Mouse (Mus musculus) mouse embryonic stem cell (cell line): Measurements from ENCODE around the gene Rhov.

Experiments
- in situ Hi-C, 2 experiments: fragments of 300-500 bp; cut with MboI; formaldehyde crosslinking; loops; 1 replicate in 1 of 2; 3 replicates in 1 of 2; pipeline ENCODE4 v1.14.3; 2019 to 2020; ENCODE audit warnings: low sequenced_read_pairs in 2 of 2, low pct_unique_long_range_greater_than_20kb in 1 of 2, mixed read lengths in 1 of 2; ENCODE audit not compliant: unreplicated experiment in 1 of 2

Rhov gene

DNA sequence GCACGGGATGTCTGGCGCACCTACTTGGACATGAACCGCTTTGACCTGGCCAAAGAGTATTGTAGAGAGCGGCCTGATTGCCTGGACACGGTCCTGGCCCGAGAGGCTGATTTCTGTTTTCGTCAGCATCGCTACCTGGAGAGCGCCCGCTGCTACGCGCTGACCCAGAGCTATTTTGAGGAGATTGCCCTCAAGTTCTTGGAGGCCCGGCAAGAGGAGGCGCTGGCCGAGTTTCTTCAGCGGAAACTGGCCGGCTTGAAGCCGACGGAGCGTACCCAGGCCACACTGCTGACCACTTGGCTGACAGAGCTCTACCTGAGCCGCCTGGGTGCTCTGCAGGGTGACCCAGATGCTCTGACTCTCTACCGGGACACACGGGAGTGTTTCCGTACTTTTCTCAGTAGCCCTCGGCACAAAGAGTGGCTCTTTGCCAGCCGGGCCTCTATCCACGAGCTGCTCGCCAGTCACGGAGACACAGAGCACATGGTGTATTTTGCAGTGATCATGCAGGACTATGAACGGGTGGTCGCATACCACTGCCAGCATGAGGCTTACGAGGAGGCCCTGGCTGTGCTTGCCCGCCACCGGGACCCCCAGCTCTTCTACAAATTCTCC, 22.8 kb upstream of the Rhov start:
- in situ Hi-C loops, result no loop called here

DNA sequence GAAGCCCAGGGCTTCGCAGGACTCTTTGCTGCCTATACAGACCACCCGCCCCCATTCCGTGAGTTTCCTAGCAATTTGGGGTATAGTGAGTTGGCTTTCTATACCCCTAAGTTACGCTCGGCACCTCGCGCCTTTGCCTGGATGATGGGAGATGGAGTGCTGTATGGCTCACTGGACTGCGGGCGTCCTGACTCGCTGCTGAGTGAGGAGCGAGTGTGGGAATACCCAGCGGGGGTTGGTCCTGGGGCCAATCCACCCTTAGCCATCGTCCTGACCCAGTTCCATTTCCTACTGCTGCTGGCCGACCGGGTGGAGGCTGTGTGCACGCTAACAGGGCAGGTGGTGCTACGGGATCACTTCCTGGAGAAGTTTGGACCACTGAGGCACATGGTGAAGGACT, 22.2 kb upstream of the Rhov start:
- in situ Hi-C loops, result no loop called here

DNA sequence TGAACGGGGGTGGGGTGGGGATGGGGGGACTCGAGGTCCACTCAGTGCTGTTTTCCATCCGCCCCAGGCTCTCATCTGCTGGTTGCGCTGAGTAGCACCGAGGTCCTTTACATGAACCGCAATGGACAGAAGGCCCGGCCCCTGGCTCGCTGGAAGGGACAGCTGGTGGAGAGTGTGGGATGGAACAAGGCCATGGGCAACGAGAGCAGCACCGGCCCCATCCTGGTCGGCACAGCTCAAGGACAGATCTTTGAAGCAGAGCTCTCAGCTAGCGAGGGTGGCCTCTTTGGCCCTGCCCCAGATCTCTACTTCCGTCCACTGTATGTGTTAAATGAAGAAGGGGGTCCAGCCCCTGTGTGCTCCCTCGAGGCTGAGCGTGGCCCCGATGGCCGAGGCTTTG, 21.8 kb upstream of the Rhov start:
- in situ Hi-C loops, result no loop called here

DNA sequence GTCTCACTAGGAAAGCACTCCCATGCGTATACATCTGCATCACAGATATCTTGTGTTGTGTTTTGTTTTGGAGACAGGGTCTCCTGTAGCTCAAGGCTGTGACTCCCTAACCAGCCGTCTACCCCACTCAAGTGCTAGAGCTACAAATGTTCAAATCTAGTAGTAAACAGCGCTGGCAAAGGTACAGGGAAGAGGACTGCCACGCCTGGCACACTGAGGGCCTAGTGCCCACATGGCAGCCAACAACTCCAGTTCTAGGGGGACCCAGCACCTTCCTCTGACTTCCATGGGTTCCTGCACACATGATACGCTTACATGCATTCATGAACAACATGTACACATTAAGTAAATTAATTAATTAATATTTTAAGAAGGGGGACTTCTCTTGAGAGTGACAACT, 21.2 kb upstream of the Rhov start:
- in situ Hi-C loops, result no loop called here

DNA sequence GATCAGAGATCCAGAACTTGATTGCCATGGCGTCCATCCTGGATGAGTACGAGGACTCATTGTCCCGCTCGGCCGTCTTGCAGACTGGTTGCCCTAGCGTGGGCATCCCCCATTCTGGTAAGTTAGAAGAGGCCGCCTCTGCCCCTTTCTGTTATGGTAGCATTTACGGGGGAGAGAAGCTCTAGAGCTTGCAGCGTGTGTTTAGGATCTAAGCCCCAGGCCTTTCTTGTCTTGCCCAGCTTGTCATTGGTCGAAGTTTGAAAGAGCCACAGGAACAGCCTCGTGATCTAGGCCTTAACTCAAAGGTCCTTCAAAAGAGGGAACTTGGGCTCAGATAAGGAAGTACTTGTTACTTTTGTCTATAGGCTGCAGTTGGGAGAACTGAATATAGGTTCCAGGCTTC, 17.9 kb upstream of the Rhov start:
- in situ Hi-C loops, result loop anchor here (5.0 kb wide), 1 partner anchor 37 kb away; no protein-coding TSS in a partner anchor

DNA sequence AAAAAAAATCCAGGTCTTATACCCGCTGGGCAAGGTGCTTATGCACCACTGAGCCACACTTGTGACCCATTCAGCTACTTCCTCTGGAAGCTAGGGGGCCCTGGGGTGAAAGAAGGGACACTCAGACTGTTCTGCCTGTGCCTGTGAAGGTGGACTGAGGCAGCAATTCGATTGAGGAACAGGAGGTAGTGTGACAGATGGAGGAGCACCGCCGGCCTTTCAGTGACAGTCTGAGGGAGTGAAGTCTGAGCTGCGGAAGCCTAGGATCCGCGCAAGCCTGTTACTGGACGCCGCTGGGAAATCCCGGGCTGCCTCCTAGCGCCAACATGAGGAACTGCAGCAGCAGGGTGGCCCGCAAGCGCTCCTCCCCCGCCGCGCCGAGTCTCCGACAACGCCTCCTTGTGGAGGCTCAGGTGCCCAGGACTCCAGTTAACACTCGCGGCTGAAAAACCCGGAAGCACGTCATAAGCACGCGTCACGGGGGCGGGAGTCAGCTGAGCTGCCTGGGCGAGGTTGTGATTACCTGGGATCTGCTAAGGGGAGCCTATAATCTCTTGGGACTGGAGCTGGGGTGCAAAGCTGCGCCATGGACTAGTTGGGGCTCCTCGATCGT, 17.3 kb upstream of the Rhov start, which contains the start of gene Vps18:
Gene Vps18, plus strand, starts transcription at position 471 of the 613 bp plus-strand sequence.
- in situ Hi-C loops, result loop anchor here (5.0 kb wide), 1 partner anchor 36 kb away; no protein-coding TSS in a partner anchor

DNA sequence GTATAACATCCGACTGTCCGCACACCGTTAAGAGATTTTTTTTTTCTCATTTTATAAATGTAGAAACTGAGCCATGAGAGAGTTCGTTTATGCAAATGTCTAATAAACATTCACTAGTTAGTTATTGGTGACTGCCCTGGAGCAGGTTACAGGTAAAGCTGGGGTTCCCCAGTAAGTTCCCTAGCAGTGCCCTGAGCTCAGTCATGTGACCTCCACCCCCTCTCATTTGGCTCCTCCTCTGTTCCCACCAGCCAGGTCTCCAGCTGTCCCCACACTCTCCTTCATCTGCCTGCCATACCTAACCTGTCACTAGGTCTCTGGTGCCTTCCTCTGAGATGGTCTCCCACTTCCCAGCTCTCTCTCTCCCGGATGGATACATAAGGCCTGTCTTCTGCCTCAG, 16.3 kb upstream of the Rhov start:
- in situ Hi-C loops, result loop anchor here (5.0 kb wide), 1 partner anchor 35 kb away; no protein-coding TSS in a partner anchor

DNA sequence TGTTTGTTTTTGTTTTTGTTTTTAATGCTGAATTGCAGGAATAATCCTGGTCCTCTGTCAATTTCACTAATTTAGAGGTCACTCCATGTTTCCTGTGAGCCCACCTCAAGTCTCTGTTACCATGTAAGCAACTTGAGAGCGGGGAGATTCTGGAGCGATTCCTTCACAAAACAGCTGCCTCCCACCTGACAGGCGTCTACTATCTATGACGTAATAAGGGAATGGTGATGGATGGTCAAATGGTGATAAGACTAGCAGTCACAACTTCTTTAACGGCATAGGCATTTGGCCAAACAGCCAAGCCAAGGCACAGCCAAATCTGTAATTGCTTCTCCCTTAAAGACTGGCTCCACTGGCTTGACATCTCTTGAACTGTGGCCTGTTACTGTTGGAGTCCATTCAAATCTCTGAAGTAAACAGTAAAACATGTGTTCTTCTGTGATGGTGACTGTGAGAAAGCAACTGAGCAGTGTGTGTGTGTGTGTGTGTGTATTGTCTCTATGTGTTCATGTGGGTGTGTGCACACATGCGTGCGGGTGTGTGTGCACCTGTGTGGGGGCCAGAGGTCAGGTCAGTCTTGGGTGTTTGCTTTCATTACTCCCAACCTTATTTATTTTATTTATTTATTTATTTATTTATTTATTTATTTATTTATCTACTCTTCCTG, 11.0 kb upstream of the Rhov start:
- in situ Hi-C loops, result no loop called here

DNA sequence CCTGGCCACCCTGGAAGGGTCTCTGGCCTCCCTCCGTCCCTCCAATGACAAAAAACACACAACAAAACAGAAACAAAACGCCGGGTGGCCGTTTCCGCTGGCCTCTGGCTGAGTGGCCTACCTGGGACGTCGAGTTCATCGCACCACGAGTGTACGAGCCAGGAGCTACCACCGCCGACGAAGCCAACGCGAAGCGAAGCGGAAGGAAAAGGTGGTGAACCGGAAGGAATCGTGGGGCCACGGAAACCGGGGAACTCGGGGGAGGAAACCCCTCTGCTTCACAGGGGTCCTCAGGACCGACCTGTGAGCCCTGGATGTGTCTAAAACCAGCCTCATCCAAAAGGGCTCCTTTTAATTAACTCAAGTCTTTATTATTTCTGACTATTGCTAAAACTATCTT, 6.7 kb upstream of the Rhov start:
- in situ Hi-C loops, result no loop called here

DNA sequence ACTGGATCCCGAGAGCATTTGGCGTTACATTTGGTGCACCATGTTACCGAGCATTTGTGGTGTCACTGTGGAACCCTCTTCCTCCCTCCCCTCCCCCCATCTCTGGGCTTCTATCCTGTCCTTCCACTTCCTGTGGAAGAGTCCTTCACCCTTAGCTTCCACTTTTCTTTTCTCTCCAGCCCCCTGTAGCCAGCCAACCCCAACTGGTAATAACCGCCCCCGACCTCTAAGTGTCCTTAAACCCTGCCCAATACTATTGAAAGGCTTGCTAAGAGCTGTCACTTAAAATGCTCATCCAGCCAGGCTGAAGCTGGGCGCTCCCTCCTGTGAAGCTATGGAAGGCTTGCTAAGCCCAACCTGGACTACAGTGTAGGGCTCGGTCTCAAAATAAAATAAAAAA, 5.9 kb upstream of the Rhov start:
- in situ Hi-C loops, result no loop called here

DNA sequence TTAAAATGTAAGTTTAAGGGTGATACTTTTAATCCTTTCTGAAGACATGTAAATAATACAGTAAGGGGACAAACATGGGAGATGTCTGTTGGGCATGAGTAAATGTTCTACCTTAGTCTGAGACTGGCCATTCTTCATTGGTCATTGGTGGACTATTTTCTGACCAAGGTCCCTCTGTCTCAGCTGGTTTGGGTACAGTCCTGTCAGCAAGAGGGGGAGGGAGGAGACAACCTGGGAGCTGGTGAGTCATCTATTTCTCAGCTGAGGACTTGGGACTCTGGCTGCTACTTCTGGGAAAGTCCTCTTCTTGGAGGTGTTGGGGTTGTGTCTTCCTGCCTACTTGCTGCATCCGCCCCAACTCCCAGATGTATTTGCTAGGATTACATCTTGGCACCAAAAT, 3.1 kb upstream of the Rhov start:
- in situ Hi-C loops, result no loop called here

DNA sequence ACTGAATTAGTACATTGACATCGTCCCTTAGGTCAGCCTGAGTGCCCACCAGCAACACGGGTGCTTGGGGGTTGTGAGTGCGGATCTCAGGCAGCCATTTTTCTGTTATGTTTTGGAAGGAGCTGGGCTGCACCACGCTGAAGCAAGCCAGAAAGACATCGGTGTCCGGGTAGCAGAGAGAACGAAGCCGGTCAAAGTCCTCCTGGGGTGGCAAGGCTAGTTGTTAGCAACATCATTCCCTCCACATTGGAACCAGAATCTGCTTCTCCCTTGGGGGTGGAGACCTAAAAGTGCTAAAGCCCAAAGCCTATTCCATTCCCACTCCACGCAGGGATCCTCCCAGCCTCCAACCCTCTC, 808 bp downstream of the Rhov start:
- in situ Hi-C loops, result no loop called here

DNA sequence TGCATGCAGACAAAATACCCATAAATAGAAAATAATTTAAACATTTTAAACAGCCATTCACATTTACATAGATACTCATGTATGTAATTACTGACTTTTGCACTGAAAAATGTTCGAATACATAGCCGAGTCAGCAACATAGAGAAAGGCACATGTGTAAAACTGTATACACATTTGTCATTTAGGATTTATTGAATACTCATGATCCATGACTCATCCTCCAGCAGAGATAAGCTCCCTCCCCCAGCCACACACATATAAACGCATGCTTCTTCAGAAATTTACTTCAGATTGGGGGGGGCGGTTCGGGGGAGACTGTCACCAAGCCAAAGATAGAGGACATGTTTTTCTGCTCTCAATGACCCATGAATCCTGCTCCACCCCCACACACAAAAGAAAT, 7.3 kb downstream of the Rhov start:
- in situ Hi-C loops, result no loop called here

DNA sequence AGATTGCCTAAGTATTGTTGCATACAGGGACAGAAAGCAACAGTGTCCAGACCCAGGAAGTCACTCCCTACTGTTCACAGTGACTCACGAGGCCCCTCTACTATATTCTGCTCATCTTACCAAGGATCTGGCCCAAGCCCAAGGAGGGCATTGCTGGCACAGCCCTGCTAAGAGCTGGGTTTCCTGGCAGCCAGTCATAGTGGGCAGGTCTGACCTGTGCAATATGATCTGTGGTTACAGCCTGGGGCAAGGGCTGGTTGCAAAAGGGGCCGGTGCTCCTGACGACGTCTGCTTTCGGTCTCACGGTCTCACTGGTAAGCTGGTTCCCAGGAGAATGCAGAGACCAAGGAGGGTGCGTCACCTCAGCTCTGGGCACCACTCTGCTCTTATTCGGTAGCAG, 8.1 kb downstream of the Rhov start:
- in situ Hi-C loops, result no loop called here

DNA sequence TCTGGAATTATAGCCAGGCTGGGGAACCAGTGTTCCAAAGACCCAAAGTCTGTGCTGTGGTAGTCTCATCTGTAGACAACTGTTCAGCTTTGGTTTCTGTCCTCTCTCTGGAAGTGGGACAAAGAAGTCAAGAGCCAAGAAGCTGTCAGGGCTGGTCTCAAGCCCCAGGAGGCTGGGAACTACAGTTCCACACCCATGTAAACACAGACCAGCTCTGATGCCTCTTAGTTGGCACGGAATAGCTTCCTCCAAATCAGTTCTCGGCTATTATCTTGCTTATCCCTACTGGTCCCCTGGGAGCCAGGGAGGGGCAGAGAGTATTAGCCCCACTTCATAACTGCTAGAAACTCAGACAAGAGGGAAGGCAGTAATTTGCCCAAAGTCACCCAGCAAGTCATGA, 9.7 kb downstream of the Rhov start:
- in situ Hi-C loops, result no loop called here

DNA sequence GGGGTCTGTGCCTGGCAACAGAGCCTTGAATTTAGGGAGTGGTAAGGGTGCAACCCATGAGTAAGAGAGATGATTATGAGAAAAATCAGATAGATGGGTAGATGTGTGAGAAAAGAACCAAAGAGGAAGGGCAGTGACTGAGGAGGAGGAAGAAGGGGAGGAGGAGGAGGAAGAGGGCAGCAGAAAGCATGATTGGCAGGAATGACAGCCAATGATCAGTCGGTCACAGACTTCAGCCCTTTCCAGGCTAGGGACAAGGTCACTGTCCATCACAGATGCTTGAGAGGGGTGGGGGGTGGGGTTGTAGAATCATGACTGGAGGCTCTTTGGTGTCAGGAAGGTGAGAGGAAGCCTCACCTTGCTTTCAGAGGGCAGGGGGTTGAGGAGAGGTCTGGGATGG, 10.6 kb downstream of the Rhov start:
- in situ Hi-C loops, result no loop called here

DNA sequence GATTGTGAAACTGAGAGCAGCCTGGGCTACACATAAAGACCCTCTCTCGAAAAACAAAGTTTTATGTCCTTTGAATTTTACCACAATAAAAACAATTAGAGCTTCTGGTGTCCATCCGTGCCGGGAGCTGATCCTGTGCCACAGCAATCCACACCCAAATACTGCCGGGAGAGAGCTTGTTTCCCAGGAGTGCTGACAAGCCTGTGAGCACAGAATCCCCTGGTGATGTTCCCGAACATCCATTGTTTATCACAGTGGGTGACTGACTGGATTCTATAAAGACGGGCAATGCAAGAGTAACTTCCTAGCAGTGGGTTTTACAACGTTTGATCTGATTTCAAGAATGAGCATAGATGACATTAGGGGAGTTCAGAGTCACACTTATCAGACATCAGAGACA, 16.1 kb downstream of the Rhov start:
- in situ Hi-C loops, result loop anchor here (5.0 kb wide), 1 partner anchor 32 kb away; the partner anchor contains the start of gene Vps18 (in 2 of the 2)

DNA sequence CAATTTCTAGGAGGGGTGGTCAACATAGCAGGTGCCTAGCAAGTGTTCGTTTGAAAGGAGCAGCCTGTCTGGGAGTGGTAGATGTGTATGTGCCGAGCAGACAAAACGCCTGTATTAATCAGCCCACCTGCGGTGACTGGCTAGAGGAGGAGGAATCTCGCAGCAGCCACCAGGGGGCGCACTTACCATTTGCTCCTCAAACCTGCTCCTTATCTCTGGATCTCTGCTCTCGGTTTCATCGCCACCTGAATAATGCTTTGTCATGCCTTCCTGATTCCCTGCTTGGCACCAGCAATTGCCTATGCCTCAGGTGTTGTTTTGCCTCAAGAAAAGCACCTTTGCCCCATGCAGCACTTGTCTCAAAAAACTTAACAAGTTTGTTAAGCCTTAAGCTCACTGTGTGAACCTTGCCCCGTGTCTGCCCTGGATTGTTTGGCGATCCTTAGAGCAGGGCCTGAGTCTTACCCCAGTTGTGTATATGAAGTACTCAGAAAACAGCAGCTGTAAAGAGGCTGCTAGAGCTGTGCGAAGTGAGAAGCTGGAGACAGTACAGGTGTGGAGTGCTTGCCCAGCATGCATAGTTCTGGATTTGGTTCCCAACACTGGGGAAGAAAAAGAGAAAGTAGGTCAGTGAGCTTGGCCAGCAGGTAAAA, 20.1 kb downstream of the Rhov start:
- in situ Hi-C loops, result loop anchor here (5.0 kb wide), 1 partner anchor 36 kb away; the partner anchor contains the start of gene Vps18 (in 2 of the 2)

DNA sequence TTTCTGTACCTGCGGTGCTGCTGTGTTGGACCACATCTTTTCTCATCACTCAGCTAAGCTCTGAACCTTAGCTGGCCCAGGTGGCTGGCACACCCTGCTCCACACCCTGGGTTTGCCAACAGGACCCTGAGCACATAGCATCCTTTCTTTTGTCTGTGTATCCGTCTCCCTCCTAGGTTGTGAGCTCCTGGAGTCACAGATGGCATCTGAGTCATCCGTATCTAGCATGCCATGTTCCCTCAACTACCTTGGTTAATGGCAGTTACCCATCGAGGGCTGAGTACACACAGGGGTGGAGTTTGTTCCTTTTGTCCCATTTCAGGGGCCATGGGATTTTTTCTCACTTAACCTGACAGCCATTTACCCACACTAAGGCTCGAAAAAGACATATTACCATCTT, 20.7 kb downstream of the Rhov start:
- in situ Hi-C loops, result loop anchor here (5.0 kb wide), 1 partner anchor 37 kb away; the partner anchor contains the start of gene Vps18 (in 2 of the 2)
